Mouse (Mus musculus) G1E (cell line): ENCODE data around the gene Grhl1.
A peak's percentile ranks its signal among the peaks of the same experiment; 100 is the strongest.

Experiments used
- CTCF ChIP-seq: IDR thresholded peaks from 2 replicates; pipeline ENCODE4 v1.5.1; 2012; ENCODE audit warnings: low read depth, low read length, inconsistent platforms, mixed read lengths
- GATA1 ChIP-seq: IDR thresholded peaks from 2 replicates; pipeline ENCODE4 v1.6.1; 2012; ENCODE audit warnings: borderline replicate concordance, low read length, inconsistent platforms, mixed read lengths
- GATA2 ChIP-seq: IDR thresholded peaks from 2 replicates; pipeline ENCODE4 v1.6.1; 2012; ENCODE audit warnings: low read depth, low read length, inconsistent platforms, borderline replicate concordance
- POLR2AphosphoS5 ChIP-seq: IDR thresholded peaks from 2 replicates; pipeline ENCODE4 v1.6.1; 2012; ENCODE audit warnings: low read depth, low read length, inconsistent platforms; ENCODE audit not compliant: insufficient replicate concordance
- TAL1 ChIP-seq: conservative IDR thresholded peaks from 2 replicates; pipeline ENCODE4 v1.6.1; 2012; ENCODE audit warnings: low read depth, low read length, inconsistent platforms, mixed read lengths

DNA sequence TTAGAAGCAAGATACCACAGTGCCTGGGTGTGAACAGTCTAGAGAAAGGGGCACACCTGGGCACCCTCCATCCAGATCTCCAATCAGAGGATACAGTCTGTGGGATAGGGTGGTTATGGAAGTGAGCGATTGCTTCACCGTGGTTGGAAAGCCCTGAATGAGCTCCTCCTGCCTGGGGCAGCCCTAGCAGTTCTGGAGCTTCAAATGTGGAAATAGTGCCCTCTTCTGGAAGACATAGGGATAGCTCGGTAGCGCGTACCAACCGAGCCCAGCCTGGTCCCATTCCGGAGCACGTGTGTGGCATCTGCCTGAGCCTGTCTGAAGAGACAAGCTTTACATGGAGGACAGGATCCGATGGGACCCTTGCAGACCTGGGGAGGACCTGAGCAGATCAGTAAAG lies 28.7 kb downstream of the Grhl1 start:
- TF ChIP-seq GATA1 (no peak), CTCF (peak; percentile 75), TAL1 (no peak), POLR2AphosphoS5 (no peak), GATA2 (no peak)
